17 mouse cellular contexts compared by ENCODE assay signal in the genomic region with DNA sequence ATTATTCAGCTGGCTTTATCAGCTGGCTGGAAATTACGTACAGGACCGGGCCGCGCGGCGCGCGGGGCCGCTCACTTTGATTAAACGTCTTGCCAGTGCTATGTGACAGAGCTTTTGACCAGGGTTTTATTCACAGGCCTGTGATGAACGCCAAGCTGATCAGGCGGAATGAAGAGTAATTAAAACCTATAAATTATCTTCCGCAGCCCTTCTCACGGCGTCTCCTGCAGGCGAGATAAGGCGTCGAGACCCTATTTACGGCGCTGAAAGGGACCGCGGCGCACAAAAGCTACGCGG. TPM values are rescaled to one million over a fixed set of nuclear protein-coding genes. Genes with fewer than 3 reads are reported as not detected.
DNase-seq lines count a peak whose midpoint lies in the region; ATAC-seq and TF ChIP-seq lines count a peak whose summit lies in the region.
"Had no signal": no experiment of that assay in that cellular context is flagged by ENCODE, and none has a peak within 500 bp of the region (broad histone marks: within the 10 kb centered on the region; RNA-seq: fewer than 3 reads in every experiment).

No protein-coding gene starts in this region.

- H3K4me3 ChIP-seq in E14TG2a.4 (replicated peaks; ENCODE audit: low read length) = 0 out of 2 replicates have a peak overlapping the region, but pooled peaks have one; percentile 3
- H3K4me3 ChIP-seq in hindbrain, embryonic 14.5 days (replicated peaks; ENCODE audit: low read length) = peak overlapping the region; percentile 39
- H3K4me3 ChIP-seq in midbrain, embryonic 12.5 days = peak overlapping the region; percentile 62
- H3K4me3 ChIP-seq in intestine, postnatal 0 days (ENCODE audit: low read depth, low read length) = no peak overlapping the region
- H3K4me3 ChIP-seq: heart, embryonic 13.5 days; liver, embryonic 12.5 days; myocyte had no signal

- peak; percentile 18 for ATAC-seq in hindbrain, embryonic 14.5 days (ENCODE audit: low FRiP score)
- ATAC-seq in midbrain, embryonic 12.5 days (ENCODE audit: low FRiP score, low read depth) = no peak
- ATAC-seq in intestine, postnatal 0 days = no peak
- ATAC-seq: CD4-positive, CD25-positive, alpha-beta regulatory T cell, adult 4 months; forebrain, embryonic 16.5 days; liver, embryonic 12.5 days had no signal

- H3K4me2 ChIP-seq in hindbrain, embryonic 14.5 days (replicated peaks) = peak overlapping the region; percentile 56
- peak overlapping the region; percentile 77 for H3K4me2 ChIP-seq in midbrain, embryonic 12.5 days (replicated peaks)
- no peak overlapping the region for H3K4me2 ChIP-seq in intestine, postnatal 0 days (replicated peaks; ENCODE audit: low read depth)
- H3K4me2 ChIP-seq: heart, embryonic 13.5 days; liver, embryonic 12.5 days had no signal

- TF ChIP-seq CTCF in E14TG2a.4 (conservative IDR thresholded peaks at IDR 0.05; ENCODE audit: low read length) = no peak
- TF ChIP-seq CTCF in intestine, postnatal 0 days (IDR thresholded peaks at IDR 0.05; ENCODE audit: low read depth) = no peak

- peak overlapping the region; percentile 62 for H3K27ac ChIP-seq in hindbrain, embryonic 14.5 days
- peak overlapping the region; percentile 43; the same call in 1 of the 2 replicates for H3K27ac ChIP-seq in midbrain, embryonic 12.5 days (replicated peaks)
- H3K27ac ChIP-seq in intestine, postnatal 0 days (ENCODE audit: low read depth, low read length) = no peak overlapping the region
- H3K27ac ChIP-seq: heart, embryonic 13.5 days; liver, embryonic 12.5 days had no signal

- DNase-seq in embryo, embryonic 10 days (ENCODE audit: low spot score) = peak; percentile 43
- peak; percentile 55 for DNase-seq in hindbrain, embryonic 14.5 days (ENCODE audit: low spot score)
- DNase-seq in B cell, adult 2 months = no peak
- no peak for DNase-seq in layer of hippocampus, adult 18-20 months (ENCODE audit: low spot score in 2 of 2)
- no peak for DNase-seq in thymus, postnatal 14 days
- DNase-seq: adrenal gland, adult 2 months; kidney, postnatal 14 days; lung, postnatal 4 days had no signal

- H3K9me3 ChIP-seq in E14TG2a.4 (ENCODE audit: low read length) = peaks cover 11% of the 10 kb centered on the region
- no peaks in the 10 kb centered on the region for H3K9me3 ChIP-seq in hindbrain, embryonic 14.5 days (ENCODE audit: control insufficient read depth, low read length)
- no peaks in the 10 kb centered on the region for H3K9me3 ChIP-seq in midbrain, embryonic 12.5 days
- no peaks in the 10 kb centered on the region for H3K9me3 ChIP-seq in intestine, postnatal 0 days (ENCODE audit: control insufficient read depth)
- H3K9me3 ChIP-seq: heart, embryonic 13.5 days; liver, embryonic 12.5 days had no signal

- no peaks in the 10 kb centered on the region for H3K36me3 ChIP-seq in E14TG2a.4 (ENCODE audit: insufficient read depth, low read length)
- H3K36me3 ChIP-seq in hindbrain, embryonic 14.5 days (replicated peaks; ENCODE audit: control insufficient read depth, insufficient read depth) = no peaks in the 10 kb centered on the region
- H3K36me3 ChIP-seq in midbrain, embryonic 12.5 days = no peaks in the 10 kb centered on the region
- no peaks in the 10 kb centered on the region for H3K36me3 ChIP-seq in intestine, postnatal 0 days (ENCODE audit: control insufficient read depth, insufficient read depth)
- H3K36me3 ChIP-seq: heart, embryonic 13.5 days; liver, embryonic 12.5 days had no signal

- 1% methylated on average over 25 of the region's 25 CpGs for WGBS in hindbrain, embryonic 14.5 days
- WGBS in midbrain, embryonic 12.5 days = under 1% methylated on average over 25 of the region's 25 CpGs
- 2% methylated on average over 25 of the region's 25 CpGs for WGBS in intestine, postnatal 0 days

- peaks cover 95% of the 10 kb centered on the region for H3K27me3 ChIP-seq in E14TG2a.4 (ENCODE audit: insufficient read depth, low read length)
- H3K27me3 ChIP-seq in hindbrain, embryonic 14.5 days (ENCODE audit: control insufficient read depth, insufficient read depth, low read length) = peaks cover 85% of the 10 kb centered on the region
- peaks cover 96% of the 10 kb centered on the region for H3K27me3 ChIP-seq in midbrain, embryonic 12.5 days
- peaks cover 98% of the 10 kb centered on the region for H3K27me3 ChIP-seq in intestine, postnatal 0 days (replicated peaks; ENCODE audit: control insufficient read depth, insufficient read depth, low read length)

- H3K9ac ChIP-seq in hindbrain, embryonic 14.5 days = peak overlapping the region; percentile 41
- peak overlapping the region; percentile 44; the same call in 1 of the 2 replicates for H3K9ac ChIP-seq in midbrain, embryonic 12.5 days (replicated peaks)
- H3K9ac ChIP-seq in intestine, postnatal 0 days (ENCODE audit: low read depth, low read length) = no peak overlapping the region
- H3K9ac ChIP-seq: heart, embryonic 13.5 days; liver, embryonic 12.5 days had no signal

- H3K4me1 ChIP-seq in E14TG2a.4 (replicated peaks; ENCODE audit: low read depth, low read length) = peaks cover 60% of the 10 kb centered on the region
- no peaks in the 10 kb centered on the region for H3K4me1 ChIP-seq in hindbrain, embryonic 14.5 days (replicated peaks; ENCODE audit: control insufficient read depth, insufficient read depth, low read length)
- H3K4me1 ChIP-seq in midbrain, embryonic 12.5 days = peaks cover 20% of the 10 kb centered on the region
- H3K4me1 ChIP-seq in intestine, postnatal 0 days (replicated peaks; ENCODE audit: control insufficient read depth, insufficient read depth, low read length) = 0 out of 2 replicates have a peak, but pooled peaks cover 3% of the 10 kb centered on the region

RNA-seq across cellular contexts. Expression of a gene that starts 2.1 kb away (rescaled TPM):
- polyA plus RNA-seq in hindbrain, embryonic 14.5 days (2014; fragmentation: Nextera tagmentation; extraction: Ambion mirVana) = 2.7 and 6.2 TPM in 2 replicates
- polyA plus RNA-seq in midbrain, embryonic 12.5 days (2016; fragmentation: Nextera tagmentation; extraction: Ambion mirVana) = 7.3 and 10.3 TPM in 2 replicates
- total RNA-seq in layer of hippocampus, adult 18-20 months (2021) = not detected
- not detected in 2 replicates for polyA plus RNA-seq in intestine, postnatal 0 days (2015; fragmentation: Nextera tagmentation; extraction: Ambion mirVana)
- total RNA-seq: adrenal gland, adult 2 months had no signal
- polyA plus RNA-seq: CD4-positive, CD25-positive, alpha-beta regulatory T cell, adult 4 months; cortical plate, adult 2 months; forebrain, embryonic 16.5 days; heart, embryonic 13.5 days had no signal

Comparison
In these comparisons a context has a peak if more than half of its experiments do, and no peak if none do; other contexts are left out.
1. DNase-seq: peak in embryo, embryonic 10 days (single experiment) and hindbrain, embryonic 14.5 days (single experiment); none in B cell, adult 2 months (0 of 2), layer of hippocampus, adult 18-20 months (0 of 2) and thymus, postnatal 14 days (single experiment).